Mouse (Mus musculus) retina, embryonic 14.5 days (tissue): ENCODE measurements around the gene Col5a3.
"Not testable (repeated sequence)": the region's sequence is repeated elsewhere in the genome, so short reads cannot be mapped to it uniquely, and the experiment has no call there.

Experiments
- DNase-seq: peaks from one replicate; pipeline ENCODE4 v3.0.0-alpha.2; 2015; ENCODE audit warnings: low spot score

The Col5a3 gene

GRCm38 (mm10) chr9:20814521-20815272, at the start of gene Col5a3:
Gene Col5a3 (minus strand): TSS chr9:20815067.
- peak; percentile 54 for DNase-seq

- DNase-seq, result no peak
Observed at GRCm38 (mm10) chr9:20862225-20862624, 47.4 kb upstream of the Col5a3 start.

- peak; percentile 73 for DNase-seq
Observed at GRCm38 (mm10) chr9:20861821-20862220, 47.0 kb upstream of the Col5a3 start.

GRCm38 (mm10) chr9:20859926-20860325, 45.1 kb upstream of the Col5a3 start:
- no peak for DNase-seq

- peak; percentile 63 for DNase-seq
Observed at GRCm38 (mm10) chr9:20857131-20857530, 42.3 kb upstream of the Col5a3 start.

- no peak for DNase-seq
Observed at GRCm38 (mm10) chr9:20850179-20850578, 35.3 kb upstream of the Col5a3 start.

GRCm38 (mm10) chr9:20842670-20843069, 27.8 kb upstream of the Col5a3 start:
- peak; percentile 78 for DNase-seq

GRCm38 (mm10) chr9:20842211-20842610, 27.3 kb upstream of the Col5a3 start:
- DNase-seq, result no peak

GRCm38 (mm10) chr9:20838931-20839330, 24.1 kb upstream of the Col5a3 start:
- DNase-seq, result no peak

- DNase-seq, result no peak
Observed at GRCm38 (mm10) chr9:20837184-20837947, 22.5 kb upstream of the Col5a3 start.

- DNase-seq, result not testable (repeated sequence)
Observed at GRCm38 (mm10) chr9:20835431-20835954, 20.6 kb upstream of the Col5a3 start.

GRCm38 (mm10) chr9:20834881-20835280, 20.0 kb upstream of the Col5a3 start:
- DNase-seq, result no peak

GRCm38 (mm10) chr9:20830901-20831643, 16.2 kb upstream of the Col5a3 start:
- peak; percentile 97 for DNase-seq

GRCm38 (mm10) chr9:20828127-20828526, 13.3 kb upstream of the Col5a3 start:
- no peak for DNase-seq

- DNase-seq, result no peak
Observed at GRCm38 (mm10) chr9:20825781-20826180, 10.9 kb upstream of the Col5a3 start.

GRCm38 (mm10) chr9:20822821-20823220, 8.0 kb upstream of the Col5a3 start:
- DNase-seq, result no peak

- DNase-seq, result no peak
Observed at GRCm38 (mm10) chr9:20820001-20820400, 5.1 kb upstream of the Col5a3 start.

GRCm38 (mm10) chr9:20818236-20818635, 3.4 kb upstream of the Col5a3 start, which contains the start of gene Rdh8:
Gene Rdh8 (plus strand): TSS chr9:20818503.
- no peak for DNase-seq

GRCm38 (mm10) chr9:20812537-20813271, 2.2 kb downstream of the Col5a3 start:
- peak; percentile 57 for DNase-seq

- no peak for DNase-seq
Observed at GRCm38 (mm10) chr9:20810773-20811172, 4.1 kb downstream of the Col5a3 start.

GRCm38 (mm10) chr9:20810271-20810670, 4.6 kb downstream of the Col5a3 start:
- DNase-seq, result no peak

GRCm38 (mm10) chr9:20805706-20806105, 9.2 kb downstream of the Col5a3 start:
- no peak for DNase-seq
